Mouse (Mus musculus) brain, embryonic 14.5 days (tissue): ENCODE data around the gene Hmgb4. TPM values are rescaled to one million over a fixed set of nuclear protein-coding genes. Genes with fewer than 3 reads are reported as not detected.

ENCODE experiments used
- DNase-seq: peaks from one replicate; pipeline ENCODE4 v3.0.0-alpha.2; 2011; ENCODE audit warnings: low read depth
- CTCF ChIP-seq: fragments of 200-500 bp; IDR thresholded peaks from 2 replicates; pipeline ENCODE4 v1.5.1; 2012; ENCODE audit warnings: inconsistent platforms, mild to moderate bottlenecking, moderate library complexity, borderline replicate concordance; ENCODE audit not compliant: insufficient read depth, insufficient read length; ENCODE audit errors: extremely low read depth
- POLR2A ChIP-seq: fragments of 200-500 bp; IDR thresholded peaks from 2 replicates; pipeline ENCODE4 v1.6.1; 2012; ENCODE audit warnings: mild to moderate bottlenecking, inconsistent platforms, borderline replicate concordance; ENCODE audit not compliant: poor library complexity, insufficient read depth, insufficient read length, severe bottlenecking; ENCODE audit errors: extremely low read depth
- polyA plus RNA-seq: library from polyadenylated mRNA; depleted of rRNA; stranded (reverse); fragments of >200 nt; gene quantifications from 2 replicates; pipeline ENCODE4 v1.2.3, GENCODE M21; 2012; rRNA removed

The Hmgb4 gene
- polyA plus RNA-seq: not detected in 2 replicates

DNA sequence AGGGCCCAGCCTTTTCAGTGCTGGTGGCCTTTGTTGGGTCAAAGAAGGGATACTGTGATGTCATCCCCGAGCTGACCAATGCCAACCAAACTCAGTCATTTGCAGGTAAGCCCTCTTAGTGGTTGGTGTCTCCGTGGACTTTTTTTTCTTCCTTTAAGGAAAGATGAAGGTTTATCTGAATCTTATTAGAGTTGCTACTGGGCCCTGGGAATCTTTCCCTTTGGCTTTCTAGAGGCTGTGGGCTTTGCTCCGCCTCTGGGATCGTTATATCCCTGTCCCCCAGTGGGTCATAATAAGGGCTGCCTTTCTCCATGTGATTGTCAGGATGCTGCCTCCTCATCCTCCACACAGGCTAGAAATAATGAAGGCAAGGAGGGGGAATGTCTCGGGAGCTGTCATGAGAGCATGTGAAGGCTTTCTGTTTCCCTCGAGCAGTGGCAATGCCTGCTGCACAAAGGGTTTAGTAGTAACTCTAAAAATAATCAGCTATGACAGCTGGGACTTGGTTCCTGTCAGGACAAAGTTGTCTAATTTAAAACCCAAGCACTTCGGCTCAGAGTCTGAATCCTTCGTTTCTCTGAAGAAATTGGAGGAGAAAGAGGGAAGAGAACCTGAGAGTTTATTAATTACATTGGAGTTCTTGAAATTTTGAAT is at the start of gene Hmgb4:
Gene Hmgb4, minus strand, starts transcription at position 51 of the 654 bp plus-strand sequence.
- no peak for TF ChIP-seq POLR2A
- TF ChIP-seq CTCF: no peak
- DNase-seq: peak; percentile 40

DNA sequence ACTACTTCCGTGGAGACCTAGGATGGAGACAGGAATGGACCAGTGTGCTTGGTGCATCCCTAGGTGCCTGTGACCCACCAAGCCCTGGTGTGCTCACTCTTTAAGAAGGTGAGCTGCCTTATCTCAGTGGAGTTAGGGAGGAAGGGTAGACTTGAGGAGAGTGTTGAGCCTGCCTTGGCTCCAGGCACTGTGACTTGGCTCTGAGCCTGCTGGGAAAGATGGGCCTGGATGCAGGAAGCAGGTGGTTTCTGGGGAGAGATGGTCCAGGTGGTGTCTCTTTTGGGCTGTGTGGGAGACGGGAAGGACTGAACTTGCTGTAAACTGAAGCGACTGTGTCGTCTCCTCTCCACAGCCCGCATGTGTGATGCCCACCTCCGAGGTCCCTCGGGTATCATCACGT is 45.3 kb upstream of the Hmgb4 start:
- TF ChIP-seq CTCF (no peak), POLR2A (no peak)
- no peak for DNase-seq

DNA sequence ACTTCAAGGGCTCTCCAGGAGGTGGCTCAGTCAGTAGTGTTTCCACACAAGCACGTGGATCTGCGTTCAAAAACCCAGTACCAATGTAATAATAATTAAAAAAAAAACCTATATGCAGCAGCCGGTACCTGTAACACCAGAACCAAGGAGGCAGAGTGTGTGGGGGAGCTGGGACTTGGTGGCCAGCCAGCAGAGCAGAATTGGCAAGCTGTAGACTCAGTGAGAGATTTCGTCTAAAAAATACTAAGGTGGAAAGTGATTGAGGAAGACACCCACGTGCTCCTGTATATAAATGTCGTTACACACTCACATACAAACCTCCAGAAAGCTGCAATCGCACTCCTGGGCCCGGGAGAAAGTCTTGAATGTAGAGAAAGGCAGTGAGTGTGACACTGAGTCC is 43.3 kb upstream of the Hmgb4 start:
- DNase-seq: no peak
- TF ChIP-seq CTCF: no peak
- TF ChIP-seq POLR2A: no peak

DNA sequence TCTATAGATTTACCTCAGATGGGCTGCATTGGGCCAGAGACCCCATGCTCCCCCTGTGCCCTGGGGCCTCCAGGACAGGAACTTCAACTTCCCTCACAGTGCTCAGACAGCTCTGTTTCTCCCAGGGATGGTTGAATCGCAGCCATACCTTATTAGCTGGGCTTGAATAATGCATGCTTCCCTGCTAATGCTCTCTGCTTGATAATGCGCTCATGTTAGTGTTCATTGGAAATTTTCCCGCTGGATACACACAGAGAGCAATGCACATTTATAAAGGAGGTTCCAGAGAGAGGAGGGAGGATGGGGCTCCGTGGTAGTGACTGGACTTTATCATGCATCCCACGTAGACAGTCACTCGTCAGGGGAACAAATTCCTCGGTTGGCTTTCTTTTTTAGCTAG is 27.3 kb upstream of the Hmgb4 start:
- peak; percentile 90 for DNase-seq
- no peak for TF ChIP-seq POLR2A
- no peak for TF ChIP-seq CTCF

DNA sequence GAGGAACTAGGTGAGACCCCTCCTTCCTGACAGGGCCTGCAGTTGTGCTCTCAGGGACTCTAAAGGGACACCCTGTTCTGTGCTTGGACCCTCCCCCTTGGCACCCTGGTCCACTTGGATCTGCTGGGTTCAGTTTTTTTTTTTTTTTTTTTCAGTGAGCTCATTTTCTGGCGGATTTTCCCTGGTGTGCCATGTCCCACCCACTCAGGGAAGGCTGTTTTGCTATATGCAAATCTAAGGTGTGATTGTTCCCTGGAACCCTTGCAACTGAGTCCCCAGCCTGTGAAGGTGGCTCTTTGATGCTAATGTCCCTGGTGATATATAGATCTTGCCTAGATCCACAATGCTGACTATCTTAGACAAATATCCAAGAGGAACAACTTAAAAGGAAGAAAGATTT is 24.3 kb upstream of the Hmgb4 start:
- DNase-seq: peak; percentile 9
- no peak for TF ChIP-seq POLR2A
- no peak for TF ChIP-seq CTCF

DNA sequence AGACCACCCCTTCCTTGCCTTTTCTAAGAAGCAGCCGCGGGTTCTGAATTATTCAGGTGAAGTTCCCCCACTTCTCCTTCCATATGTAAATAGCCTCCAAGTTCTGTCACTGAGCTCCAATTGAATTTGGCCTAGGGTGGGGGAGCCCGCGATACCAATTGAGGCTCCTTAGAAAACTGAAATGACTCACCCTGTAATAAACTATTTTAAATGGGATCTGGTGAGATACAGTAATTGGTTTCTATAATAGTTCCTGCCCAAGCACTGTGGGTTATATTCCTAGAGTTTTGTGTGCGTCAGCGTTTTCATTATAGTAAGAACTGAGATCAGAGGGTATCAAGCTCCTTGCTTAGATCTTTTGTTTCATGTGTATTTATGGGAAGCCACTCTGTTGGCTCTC is 14.8 kb upstream of the Hmgb4 start:
- TF ChIP-seq CTCF: no peak
- no peak for TF ChIP-seq POLR2A
- DNase-seq: peak; percentile 29

DNA sequence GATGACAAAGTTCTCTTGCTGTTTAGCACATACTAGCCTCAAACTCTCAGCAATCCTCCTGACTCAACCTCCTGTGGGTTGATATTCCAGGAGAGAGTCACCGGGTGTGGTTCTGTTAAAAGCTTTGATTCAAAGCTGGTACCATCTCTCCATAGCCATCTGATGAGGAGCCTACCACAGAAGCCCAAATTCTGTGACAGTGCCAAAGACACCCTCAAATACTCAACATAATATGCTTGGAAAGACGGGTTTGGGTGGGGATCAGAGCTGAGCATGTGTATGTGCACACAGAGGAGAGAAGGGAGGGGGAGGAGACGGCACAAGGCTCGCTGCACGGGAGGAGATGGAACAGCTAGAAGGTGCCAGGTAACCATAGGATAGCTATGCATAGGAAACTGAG is 14.4 kb upstream of the Hmgb4 start:
- TF ChIP-seq CTCF: no peak
- no peak for TF ChIP-seq POLR2A
- DNase-seq: no peak

DNA sequence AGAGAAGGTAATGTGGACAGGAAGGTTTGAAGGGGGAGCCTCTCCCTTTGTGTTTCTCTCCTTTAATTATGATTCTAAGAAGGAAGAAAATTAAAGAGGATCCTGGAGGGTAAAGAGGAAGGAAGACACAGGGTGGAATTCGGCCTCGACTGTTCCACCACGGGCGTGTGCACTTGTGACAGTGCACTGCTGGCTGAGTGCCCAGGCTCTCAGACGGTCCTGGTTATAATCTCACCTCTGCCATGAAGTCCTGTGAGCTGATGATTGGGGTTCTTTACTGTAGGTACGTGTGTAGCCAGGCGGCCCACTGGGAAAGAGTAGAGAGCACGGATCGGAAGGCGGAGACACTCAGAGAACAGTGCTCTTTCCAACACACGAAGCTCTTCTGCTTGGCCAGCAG is 12.4 kb upstream of the Hmgb4 start:
- DNase-seq: peak; percentile 27
- TF ChIP-seq POLR2A (no peak), CTCF (no peak)

DNA sequence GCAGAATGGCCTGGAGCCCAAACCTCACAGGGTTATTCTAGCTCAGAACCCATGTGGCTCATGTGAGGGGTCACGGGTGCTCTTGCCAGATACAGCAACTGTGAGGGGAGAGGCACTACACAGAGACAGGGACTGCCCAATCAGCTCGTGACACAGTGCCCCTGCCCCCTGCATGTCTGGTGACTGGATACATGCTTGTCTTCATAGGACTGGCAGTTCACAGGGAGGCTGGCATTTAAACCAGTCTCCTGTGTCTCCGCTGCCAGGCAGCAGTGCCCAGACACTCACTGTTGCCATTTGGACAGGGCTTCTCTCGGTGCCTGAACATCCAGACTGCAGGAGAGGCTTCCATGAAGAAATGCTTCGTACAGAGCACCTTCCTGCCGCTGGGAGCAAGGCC is 11.7 kb upstream of the Hmgb4 start:
- TF ChIP-seq CTCF (no peak), POLR2A (no peak)
- peak; percentile 18 for DNase-seq

DNA sequence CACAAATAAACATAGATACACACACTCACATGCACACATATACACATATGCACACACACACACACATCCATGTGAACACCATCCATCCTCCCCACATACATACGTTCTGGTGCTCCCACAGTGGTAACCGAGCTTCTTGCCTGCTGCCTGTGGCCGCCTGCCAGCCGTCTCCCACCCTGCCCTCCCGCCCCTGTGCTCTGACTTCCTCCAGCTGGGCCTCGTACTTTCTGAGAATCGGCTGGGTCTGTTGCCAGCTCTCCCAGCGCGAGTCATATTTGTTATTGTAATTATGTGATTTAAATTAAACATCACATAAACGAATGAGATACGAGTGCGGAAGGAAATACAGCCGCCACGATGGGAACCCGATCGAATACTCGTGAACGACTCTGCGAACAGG is 10.2 kb upstream of the Hmgb4 start:
- no peak for TF ChIP-seq POLR2A
- TF ChIP-seq CTCF: no peak

DNA sequence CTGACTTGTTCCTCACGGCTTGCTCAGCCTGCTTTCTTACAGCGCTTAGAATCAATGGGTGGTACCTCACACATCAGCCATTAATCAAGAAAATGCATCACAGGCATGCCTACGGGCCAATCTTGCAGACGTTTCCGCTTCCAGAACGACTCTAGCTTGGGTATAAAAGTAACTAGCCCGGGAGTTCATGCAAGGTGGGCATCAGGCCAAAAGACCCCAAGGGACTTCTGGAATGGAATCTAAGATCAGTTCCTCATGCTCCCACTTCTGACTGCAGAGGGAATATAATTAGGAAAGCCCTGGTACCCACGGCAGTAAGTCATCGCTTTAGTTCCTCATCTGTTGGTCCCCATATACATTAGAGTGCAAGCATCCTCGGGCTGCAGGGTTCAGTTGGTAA is 9.4 kb upstream of the Hmgb4 start:
- TF ChIP-seq POLR2A (no peak), CTCF (no peak)
- DNase-seq: peak; percentile 40

More for the DNA sequence above, 10.2 kb upstream of the Hmgb4 start:
- peak; percentile 78 for DNase-seq

DNA sequence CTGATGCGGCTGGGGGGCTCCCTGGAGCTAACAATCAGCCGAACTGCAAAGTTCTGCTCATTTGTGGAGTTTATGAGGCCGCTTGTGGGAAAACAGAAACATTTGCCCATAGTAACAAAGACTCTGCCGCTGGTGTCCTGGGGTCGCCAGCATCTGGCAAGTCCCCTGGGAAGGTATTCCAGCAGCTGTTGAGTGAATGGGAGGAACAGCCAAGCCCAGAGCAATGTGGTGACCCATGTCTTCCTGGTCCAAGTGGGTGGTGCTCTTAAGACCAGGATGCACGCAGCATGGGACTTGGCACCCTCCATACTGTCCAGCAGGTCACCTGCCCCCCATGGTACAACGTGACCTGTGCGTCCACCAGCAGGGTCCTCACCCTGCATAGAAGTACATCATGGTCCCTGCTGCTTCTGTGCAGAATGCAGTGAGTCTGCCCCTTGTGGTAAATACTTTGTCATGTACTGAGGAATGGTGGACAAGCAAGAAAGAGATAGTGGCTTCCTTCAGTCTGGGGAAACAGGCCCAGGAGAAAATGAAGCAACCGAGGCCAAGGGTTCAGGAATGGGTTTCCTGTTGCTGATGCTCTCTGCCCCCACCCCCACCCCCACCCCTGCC is 8.6 kb upstream of the Hmgb4 start:
- no peak for DNase-seq
- no peak for TF ChIP-seq CTCF
- TF ChIP-seq POLR2A: no peak

DNA sequence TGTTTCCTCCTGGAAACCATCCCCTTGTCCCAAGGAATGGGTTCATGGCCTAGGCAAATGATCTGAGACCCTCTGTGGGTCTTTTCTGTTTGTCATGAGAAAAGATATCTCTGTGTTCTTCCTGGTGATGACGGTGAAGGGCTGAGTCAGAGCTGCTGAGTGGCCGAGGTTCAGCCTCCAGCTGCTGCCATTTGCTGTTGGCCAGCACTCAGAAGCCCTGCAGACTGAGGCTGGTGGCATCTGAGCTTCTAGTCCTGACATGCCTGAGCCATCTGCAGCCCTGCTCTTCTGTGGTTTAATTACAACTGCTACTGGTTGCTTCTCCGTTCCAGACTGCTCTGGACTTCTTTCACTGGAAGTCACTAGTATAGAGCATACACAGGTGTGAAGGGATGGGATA is 4.6 kb upstream of the Hmgb4 start:
- no peak for DNase-seq
- no peak for TF ChIP-seq POLR2A
- TF ChIP-seq CTCF: no peak

DNA sequence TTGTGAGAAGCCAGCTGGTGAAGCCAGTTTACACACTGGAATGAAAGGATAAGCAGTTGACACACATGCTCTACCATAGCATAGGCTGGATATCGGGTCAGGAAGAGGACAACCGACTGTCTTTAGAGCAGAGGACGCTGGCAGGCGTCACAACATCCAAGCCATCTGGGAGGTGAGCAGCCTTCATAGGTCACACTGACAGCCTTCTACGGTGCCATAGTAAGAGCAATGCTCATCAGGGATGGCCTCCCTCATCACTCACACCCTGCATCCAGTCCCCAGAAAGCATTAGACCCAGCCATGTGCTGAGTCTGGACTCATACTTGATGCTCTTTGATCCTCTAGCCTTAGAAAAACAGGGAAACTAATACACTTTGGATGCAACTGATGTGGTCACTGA is 3.7 kb upstream of the Hmgb4 start:
- TF ChIP-seq CTCF: no peak
- no peak for TF ChIP-seq POLR2A
- DNase-seq: no peak
